Mouse (Mus musculus) lung, embryonic 15.5 days (tissue): ENCODE data around the gene Auh. TPM values are rescaled to one million over a fixed set of nuclear protein-coding genes. Genes with fewer than 3 reads are reported as not detected.

Experiments
- ATAC-seq: fragments of 200-750 bp; cut with Nextera tagmentation; 2 replicates; pipeline ENCODE4 v1.8.0; 2017; ENCODE audit warnings: moderate number of reproducible peaks, borderline replicate concordance; ENCODE audit not compliant: low FRiP score, low TSS enrichment; ENCODE audit errors: extremely low read depth
- H3K27ac ChIP-seq: fragments of 300-500 bp; sonication (generic); 2 replicates; pipeline ENCODE4 v1.5.1; 2015; ENCODE audit warnings: moderate library complexity, mild to moderate bottlenecking, inconsistent platforms
- H3K27me3 ChIP-seq: fragments of 300-500 bp; sonication (generic); 2 replicates; pipeline ENCODE4 v1.6.1; 2015; ENCODE audit warnings: inconsistent platforms
- H3K36me3 ChIP-seq: fragments of 300-500 bp; sonication (generic); 2 replicates; pipeline ENCODE4 v1.6.1; 2015; ENCODE audit warnings: inconsistent platforms
- H3K4me1 ChIP-seq: fragments of 300-500 bp; sonication (generic); 2 replicates; pipeline ENCODE4 v1.6.1; 2015; ENCODE audit warnings: inconsistent platforms
- H3K4me2 ChIP-seq: fragments of 300-500 bp; sonication (generic); 2 replicates; pipeline ENCODE4 v1.6.1; 2015; ENCODE audit warnings: inconsistent platforms, mild to moderate bottlenecking, moderate library complexity
- H3K4me3 ChIP-seq: fragments of 300-500 bp; sonication (generic); 2 replicates; pipeline ENCODE4 v1.5.1; 2015; ENCODE audit warnings: mild to moderate bottlenecking, inconsistent platforms
- H3K9ac ChIP-seq: fragments of 300-500 bp; sonication (generic); 2 replicates; pipeline ENCODE4 v1.6.1; 2015; ENCODE audit warnings: inconsistent platforms
- H3K9me3 ChIP-seq: fragments of 300-500 bp; sonication (generic); 2 replicates; pipeline ENCODE4 v1.6.1; 2016; ENCODE audit warnings: inconsistent platforms
- WGBS: fragments of 180-500 bp; shearing (Covaris S2); methylation state at CpG from one replicate; pipeline ENCODE4 v1.1.7; 2015; 5-methylcytosine and 5-hydroxymethylcytosine counted together
- polyA plus RNA-seq: library from polyadenylated mRNA; unstranded; fragments of >200 nt; fragmentation: Nextera tagmentation; extraction: Ambion mirVana; gene quantifications from 2 replicates; pipeline ENCODE4 v1.2.1, GENCODE M21; 2015

Auh gene
- polyA plus RNA-seq, 1 experiment from 2014 or later, result 45.7 TPM

GRCm38 (mm10) chr13:52812549-52813515 is 116.6 kb downstream of the Auh start:
- Histone ChIP-seq H3K4me3 (no peak overlapping the region), H3K4me2 (no peak overlapping the region), H3K36me3 (no peaks in the 10 kb centered on the region), H3K4me1 (peaks cover 2% of the 10 kb centered on the region), H3K27ac (no peak overlapping the region), H3K9ac (no peak overlapping the region), H3K9me3 (no peaks in the 10 kb centered on the region), H3K27me3 (no peaks in the 10 kb centered on the region)
- ATAC-seq, result no peak
- WGBS, result 70% methylated on average over 16 of the region's 16 CpGs

- Histone ChIP-seq H3K4me1 (peaks cover 14% of the 10 kb centered on the region), H3K9ac (no peak overlapping the region), H3K27ac (no peak overlapping the region), H3K27me3 (no peaks in the 10 kb centered on the region), H3K4me2 (no peak overlapping the region), H3K4me3 (no peak overlapping the region), H3K9me3 (no peaks in the 10 kb centered on the region), H3K36me3 (no peaks in the 10 kb centered on the region)
- ATAC-seq, result no peak
- WGBS, result 90% methylated on average over 11 of the region's 11 CpGs
Measured at GRCm38 (mm10) chr13:52807722-52808121, 121.8 kb downstream of the Auh start.

- ATAC-seq, result peak; percentile 47; the same call in 1 of the 2 replicates
- peaks cover 20% of the 10 kb centered on the region for H3K4me1 ChIP-seq
- no peak overlapping the region for H3K9ac ChIP-seq
- H3K27me3 ChIP-seq, result no peaks in the 10 kb centered on the region
- WGBS, result 20% methylated on average over 4 of the region's 4 CpGs
- no peak overlapping the region for H3K4me2 ChIP-seq
- H3K4me3 ChIP-seq, result no peak overlapping the region
- no peaks in the 10 kb centered on the region for H3K9me3 ChIP-seq
- no peaks in the 10 kb centered on the region for H3K36me3 ChIP-seq
- 0 out of 2 replicates have a peak overlapping the region, but pooled peaks have one; percentile 17 for H3K27ac ChIP-seq
Measured at GRCm38 (mm10) chr13:52806029-52806428, 123.5 kb downstream of the Auh start.

DNA sequence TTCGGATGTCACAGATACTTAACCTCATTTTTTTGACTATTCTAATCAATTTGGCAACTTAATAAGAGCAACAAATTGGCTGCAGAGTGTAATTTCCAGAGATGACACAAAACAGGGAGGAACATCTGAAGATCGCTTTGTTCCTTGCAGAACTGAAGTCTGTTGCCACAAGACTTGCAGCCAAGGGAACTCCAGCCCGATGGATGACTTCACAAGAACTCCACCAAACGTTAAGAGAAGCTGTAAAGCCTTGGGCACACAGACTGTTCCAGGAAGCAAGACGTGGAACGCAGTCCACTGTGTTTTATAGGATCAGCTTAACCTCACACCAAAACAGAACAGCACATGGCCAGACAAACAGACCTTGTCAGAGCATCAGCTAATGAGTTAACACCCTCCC is 123.9 kb downstream of the Auh start:
- Histone ChIP-seq H3K27ac (0 out of 2 replicates have a peak overlapping the region, but pooled peaks have one; percentile 17), H3K27me3 (no peaks in the 10 kb centered on the region), H3K36me3 (no peaks in the 10 kb centered on the region), H3K4me1 (peaks cover 23% of the 10 kb centered on the region), H3K4me3 (no peak overlapping the region), H3K4me2 (no peak overlapping the region), H3K9me3 (no peaks in the 10 kb centered on the region), H3K9ac (no peak overlapping the region)
- ATAC-seq, result 0 out of 2 replicates have a peak, but pooled peaks have one; percentile 28
- 42% methylated on average over 6 of the region's 6 CpGs for WGBS

DNA sequence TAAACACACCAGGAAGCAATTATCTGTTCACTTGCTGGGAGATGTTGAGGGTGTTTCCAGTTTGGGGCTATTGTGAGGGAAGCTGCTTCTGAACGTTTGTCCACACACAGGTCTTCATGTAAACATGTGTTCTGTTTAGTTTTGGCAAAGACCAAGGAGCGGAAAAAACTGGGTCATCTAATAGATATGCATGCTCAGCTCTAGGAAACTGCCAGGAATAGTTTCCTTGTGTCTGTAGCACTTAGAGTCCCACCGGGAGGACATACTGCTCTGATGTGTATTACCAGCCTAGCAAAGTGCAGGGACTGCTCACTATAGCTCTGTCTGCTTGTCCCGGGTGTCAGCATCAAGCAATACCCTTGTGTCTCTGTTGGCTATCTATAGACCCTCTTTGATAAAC is 127.0 kb downstream of the Auh start:
- 24% methylated on average over 4 of the region's 4 CpGs for WGBS
- H3K27ac ChIP-seq, result no peak overlapping the region
- no peaks in the 10 kb centered on the region for H3K36me3 ChIP-seq

GRCm38 (mm10) chr13:52800687-52801341 is 128.7 kb downstream of the Auh start:
- H3K27me3 ChIP-seq, result no peaks in the 10 kb centered on the region

More for the DNA sequence above, 127.0 kb downstream of the Auh start:
- H3K4me1 ChIP-seq, result peaks cover 28% of the 10 kb centered on the region
- no peaks in the 10 kb centered on the region for H3K9me3 ChIP-seq
- H3K4me3 ChIP-seq, result no peak overlapping the region
- no peak overlapping the region for H3K4me2 ChIP-seq
- peak; percentile 21; the same call in 1 of the 2 replicates for ATAC-seq
- no peaks in the 10 kb centered on the region for H3K27me3 ChIP-seq
- no peak overlapping the region for H3K9ac ChIP-seq

DNA sequence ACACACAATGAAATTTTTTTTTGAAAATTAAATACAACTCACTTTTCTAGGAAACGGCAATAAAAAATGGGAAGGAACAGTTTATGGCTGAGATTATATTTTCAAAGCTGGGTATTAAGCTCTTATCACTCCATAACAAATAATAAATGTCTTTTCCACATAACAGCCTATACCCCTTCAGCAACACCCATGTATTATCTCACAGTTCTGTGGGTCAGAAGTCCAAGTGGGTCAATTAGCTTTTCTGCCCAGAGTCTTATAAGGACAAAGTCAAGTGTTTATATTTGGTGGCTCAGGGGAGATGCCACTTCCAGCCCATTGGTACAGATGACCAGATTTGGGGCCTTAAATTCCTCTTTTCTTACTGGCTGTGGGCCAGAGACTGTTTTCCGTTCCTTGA is 129.4 kb downstream of the Auh start:
- no peak overlapping the region for H3K4me2 ChIP-seq
- no peaks in the 10 kb centered on the region for H3K27me3 ChIP-seq
- H3K9ac ChIP-seq, result no peak overlapping the region
- peaks cover 25% of the 10 kb centered on the region; the same call in 1 of the 2 replicates for H3K4me1 ChIP-seq
- ATAC-seq, result no peak
- H3K27ac ChIP-seq, result no peak overlapping the region
- H3K36me3 ChIP-seq, result no peaks in the 10 kb centered on the region
- 32% methylated on average over 2 of the region's 2 CpGs for WGBS
- H3K9me3 ChIP-seq, result no peaks in the 10 kb centered on the region
- no peak overlapping the region for H3K4me3 ChIP-seq

More at GRCm38 (mm10) chr13:52800687-52801341, 128.7 kb downstream of the Auh start:
- ATAC-seq, result no peak
- H3K36me3 ChIP-seq, result no peaks in the 10 kb centered on the region
- no peak overlapping the region for H3K27ac ChIP-seq
- peaks cover 24% of the 10 kb centered on the region for H3K4me1 ChIP-seq
- no peak overlapping the region for H3K9ac ChIP-seq
- no peak overlapping the region for H3K4me3 ChIP-seq
- no peaks in the 10 kb centered on the region for H3K9me3 ChIP-seq
- no peak overlapping the region for H3K4me2 ChIP-seq
- WGBS, result 53% methylated on average over 4 of the region's 4 CpGs

DNA sequence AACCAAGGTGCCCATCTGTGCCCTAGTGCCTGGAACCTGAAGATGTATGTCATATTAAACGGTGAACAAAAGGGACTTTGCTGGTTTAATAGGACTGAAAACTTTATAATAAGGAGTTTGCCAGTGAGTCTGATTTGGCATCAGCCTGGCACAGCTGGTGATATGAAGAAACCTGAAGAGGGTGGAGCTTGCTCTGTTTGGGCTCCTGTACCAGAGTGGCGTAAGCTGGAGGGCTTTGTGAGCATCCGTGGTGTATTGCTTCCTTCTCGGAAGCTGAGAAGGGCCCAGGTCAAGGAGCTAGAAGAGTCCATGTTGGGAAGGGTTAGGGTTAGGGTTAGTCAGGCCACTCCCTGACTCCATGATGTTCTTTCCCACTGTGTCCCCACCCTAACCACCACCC is 135.2 kb downstream of the Auh start:
- no peaks in the 10 kb centered on the region for H3K27me3 ChIP-seq
- H3K4me2 ChIP-seq, result no peak overlapping the region
- H3K4me1 ChIP-seq, result peaks cover 7% of the 10 kb centered on the region; the same call in 1 of the 2 replicates
- H3K9me3 ChIP-seq, result no peaks in the 10 kb centered on the region
- no peak for ATAC-seq
- no peak overlapping the region for H3K9ac ChIP-seq
- no peaks in the 10 kb centered on the region for H3K36me3 ChIP-seq
- no peak overlapping the region for H3K4me3 ChIP-seq
- no peak overlapping the region for H3K27ac ChIP-seq
- WGBS, result 86% methylated on average over 4 of the region's 4 CpGs

DNA sequence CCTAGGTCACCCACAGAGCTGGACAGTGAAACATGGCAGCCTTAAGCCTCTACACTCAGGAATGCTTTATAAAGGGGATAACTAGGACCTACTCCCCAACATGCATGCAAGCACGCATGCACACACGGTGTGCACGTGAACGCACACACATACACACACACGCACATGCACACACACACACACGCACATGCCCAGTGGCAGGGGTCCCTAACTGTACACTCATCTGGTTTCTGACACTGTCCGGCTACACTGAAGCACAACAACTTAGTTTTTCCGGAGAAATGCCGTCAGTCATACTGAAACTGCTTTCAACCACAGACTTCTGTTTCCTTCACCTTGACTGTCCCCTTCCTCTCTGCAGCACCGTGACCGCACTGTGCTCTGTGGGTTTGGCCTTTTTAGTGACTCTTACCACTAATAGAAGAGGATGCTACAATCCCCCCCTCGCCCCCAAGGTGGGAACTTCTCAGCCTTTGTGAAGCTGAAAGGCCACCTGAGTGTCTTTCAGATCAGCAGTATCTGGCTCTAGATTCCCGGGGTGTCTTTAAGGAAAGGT is 136.0 kb downstream of the Auh start:
- WGBS, result 88% methylated on average over 13 of the region's 13 CpGs
- ATAC-seq, result no peak
- Histone ChIP-seq H3K4me1 (peaks cover 7% of the 10 kb centered on the region; the same call in 1 of the 2 replicates), H3K27ac (no peak overlapping the region), H3K9ac (no peak overlapping the region), H3K27me3 (no peaks in the 10 kb centered on the region), H3K9me3 (no peaks in the 10 kb centered on the region), H3K4me2 (no peak overlapping the region), H3K36me3 (no peaks in the 10 kb centered on the region), H3K4me3 (no peak overlapping the region)

DNA sequence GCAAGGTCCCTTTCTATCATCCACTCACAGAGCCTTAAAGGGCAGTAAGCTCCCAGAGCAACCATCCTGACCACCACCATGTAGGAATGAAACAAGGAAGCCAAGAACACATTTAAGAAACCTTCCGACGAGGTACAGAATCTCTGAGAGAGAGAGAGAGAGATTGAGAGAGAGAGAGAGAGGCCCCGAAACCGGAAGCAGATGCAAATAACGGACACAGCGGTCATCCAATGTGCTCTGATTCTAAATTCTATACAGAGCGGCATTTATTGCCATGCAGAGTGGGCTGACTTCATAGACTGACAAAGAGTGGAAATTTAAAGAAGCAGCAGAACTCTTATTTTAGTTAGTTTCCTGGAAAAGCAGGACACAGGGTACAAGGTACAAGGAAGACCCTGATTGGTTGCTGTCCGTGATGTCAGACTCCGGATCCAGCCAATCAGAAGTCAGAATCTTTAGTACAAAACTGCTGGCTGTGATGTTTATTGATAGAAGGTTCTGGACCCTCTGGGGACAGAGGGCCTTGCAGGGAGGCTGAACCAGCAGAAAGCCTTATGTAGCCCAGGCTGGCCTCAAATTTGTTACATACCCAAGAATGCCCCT is 137.1 kb downstream of the Auh start:
- Histone ChIP-seq H3K9ac (no peak overlapping the region), H3K4me3 (no peak overlapping the region), H3K9me3 (no peaks in the 10 kb centered on the region), H3K27me3 (no peaks in the 10 kb centered on the region), H3K36me3 (no peaks in the 10 kb centered on the region), H3K27ac (no peak overlapping the region), H3K4me1 (peaks cover 7% of the 10 kb centered on the region; the same call in 1 of the 2 replicates), H3K4me2 (no peak overlapping the region)
- 88% methylated on average over 9 of the region's 9 CpGs for WGBS
- ATAC-seq, result no peak

DNA sequence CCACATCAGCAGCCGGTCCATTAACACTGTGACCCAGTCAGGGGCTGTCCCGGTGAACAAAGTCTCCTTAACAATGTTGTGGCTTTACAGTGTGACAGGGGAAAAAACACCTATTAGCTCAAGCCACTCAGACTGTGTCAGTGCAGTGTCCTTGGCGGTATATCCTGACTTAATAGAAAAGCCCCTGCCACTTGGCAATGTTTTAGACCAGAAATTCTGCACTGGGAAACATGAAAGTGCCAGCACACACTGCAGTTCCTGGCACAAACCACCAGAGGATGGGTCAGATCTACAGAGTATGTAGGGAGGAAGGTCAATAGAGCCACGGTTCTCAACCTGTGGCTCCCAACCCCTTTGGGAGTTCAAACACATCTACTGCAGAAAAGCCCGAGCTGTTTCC is 138.6 kb downstream of the Auh start:
- no peak overlapping the region for H3K4me3 ChIP-seq
- H3K27ac ChIP-seq, result no peak overlapping the region
- H3K9ac ChIP-seq, result no peak overlapping the region
- no peaks in the 10 kb centered on the region for H3K27me3 ChIP-seq
- no peak overlapping the region for H3K4me2 ChIP-seq
- no peaks in the 10 kb centered on the region for H3K36me3 ChIP-seq
- WGBS, result 66% methylated on average over 5 of the region's 5 CpGs
- peaks cover 6% of the 10 kb centered on the region; the same call in 1 of the 2 replicates for H3K4me1 ChIP-seq
- ATAC-seq, result no peak
- no peaks in the 10 kb centered on the region for H3K9me3 ChIP-seq
